Mouse (Mus musculus) G1E (cell line): Measurements from ENCODE around the gene Scmh1.

Experiments used
- CTCF ChIP-seq: IDR thresholded peaks from 2 replicates; pipeline ENCODE4 v1.5.1; 2012; ENCODE audit warnings: low read depth, low read length, inconsistent platforms, mixed read lengths
- TAL1 ChIP-seq: conservative IDR thresholded peaks from 2 replicates; pipeline ENCODE4 v1.6.1; 2012; ENCODE audit warnings: low read depth, low read length, inconsistent platforms, mixed read lengths

GRCm38 (mm10) chr4:120418053-120418452 is 13.0 kb downstream of the Scmh1 start:
- no peak for TF ChIP-seq CTCF
- no peak for TF ChIP-seq TAL1
